Mouse (Mus musculus) embryonic fibroblast, embryonic 13.5 days (primary cell): ENCODE measurements at regions not wholly inside any gene's neighbourhood (a gene's known extent, or its start where the extent isn't known, plus 50 kb on each side); places are given as distances from the start of the nearest gene placed in this dataset.
A peak's percentile ranks its signal among the peaks of the same experiment; 100 is the strongest.
"Not testable (repeated sequence)": the region's sequence is repeated elsewhere in the genome, so short reads cannot be mapped to it uniquely, and the experiment has no call there.

Experiments used
- H3K27ac ChIP-seq: 2 replicates; pipeline ENCODE4 v1.5.1; 2012; ENCODE audit warnings: low read length, control low read depth, inconsistent platforms; ENCODE audit not compliant: insufficient read depth
- H3K4me1 ChIP-seq: 2 replicates; pipeline ENCODE4 v1.6.1; 2011; ENCODE audit warnings: low read length; ENCODE audit not compliant: control insufficient read depth, insufficient read depth
- H3K4me3 ChIP-seq: 2 replicates; pipeline ENCODE4 v1.5.1; 2011; ENCODE audit warnings: mild to moderate bottlenecking, control low read depth, low read length; ENCODE audit not compliant: insufficient read depth
- CTCF ChIP-seq: IDR thresholded peaks from 2 replicates; pipeline ENCODE4 v1.5.1; 2011; ENCODE audit warnings: mild to moderate bottlenecking, control low read depth, low read length, moderate library complexity, borderline replicate concordance; ENCODE audit not compliant: insufficient read depth
- POLR2A ChIP-seq: IDR thresholded peaks from 2 replicates; pipeline ENCODE4 v1.6.1; 2011; ENCODE audit warnings: low read depth, mild to moderate bottlenecking, control low read depth, low read length, moderate library complexity

DNA sequence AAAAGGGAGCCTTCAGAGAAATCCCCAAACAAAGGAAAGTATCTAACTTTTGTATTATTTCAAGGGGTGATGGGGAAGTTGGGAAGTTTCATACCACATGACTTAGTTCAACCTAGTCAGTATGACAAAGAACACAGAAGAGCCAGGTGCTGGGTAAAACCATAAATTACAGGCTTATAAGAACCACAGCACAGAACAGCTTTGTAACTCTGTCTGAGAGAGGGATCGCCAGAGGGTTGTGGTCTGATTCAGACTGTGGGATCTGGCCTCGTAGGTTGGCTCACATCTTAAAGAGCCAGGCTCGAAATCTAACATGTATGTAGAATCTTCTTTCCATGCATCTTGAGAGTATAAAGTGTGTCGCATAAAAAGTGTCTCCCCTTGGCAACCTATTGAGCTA, 75.1 kb upstream of the Rmdn2 start:
- no peak for TF ChIP-seq CTCF
- TF ChIP-seq POLR2A, result no peak
- H3K4me3 ChIP-seq, result no peak overlapping the region
- no peak overlapping the region for H3K27ac ChIP-seq
- peaks cover 7% of the 10 kb centered on the region for H3K4me1 ChIP-seq

DNA sequence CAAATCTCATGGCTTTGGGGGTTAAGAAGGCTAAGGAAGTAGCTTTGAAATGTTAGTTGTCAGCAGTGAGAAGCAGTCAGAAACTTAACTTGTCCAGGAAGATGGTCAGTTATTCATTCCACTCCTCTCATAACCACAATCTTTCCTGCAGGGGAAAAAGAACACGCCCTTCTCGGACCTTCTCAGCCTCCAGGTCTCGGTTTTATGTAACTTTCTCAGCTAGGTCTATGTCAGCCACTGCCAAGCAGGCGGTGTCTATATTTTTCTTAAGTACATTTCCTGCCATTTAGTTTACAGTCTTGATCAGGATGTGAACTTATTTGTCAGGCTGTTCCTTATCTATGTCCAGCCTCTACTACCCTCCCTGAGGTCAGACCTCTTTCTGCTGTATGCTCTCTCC, 72.9 kb upstream of the Rmdn2 start:
- no peak for TF ChIP-seq POLR2A
- TF ChIP-seq CTCF, result no peak
- H3K4me1 ChIP-seq, result peaks cover 7% of the 10 kb centered on the region
- H3K27ac ChIP-seq, result peak overlapping the region; percentile 24
- no peak overlapping the region for H3K4me3 ChIP-seq

DNA sequence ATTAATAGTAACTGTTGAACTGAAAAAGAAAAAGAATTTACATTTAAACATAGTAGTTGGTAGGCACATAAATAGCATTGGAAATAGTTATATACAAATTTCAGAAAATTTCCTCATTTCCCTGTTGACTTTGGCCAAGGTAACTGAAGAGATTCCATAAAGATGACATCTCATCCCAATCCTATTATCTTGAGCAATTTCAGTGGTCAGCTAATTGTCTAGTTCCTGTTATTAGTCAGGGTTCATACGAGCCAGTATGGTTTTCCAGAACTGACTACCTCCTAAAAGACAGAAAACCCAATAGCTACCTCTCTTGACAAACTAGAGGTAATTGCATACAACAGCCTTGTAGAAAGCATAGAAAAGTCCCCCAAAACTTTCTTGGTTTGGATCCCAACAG, 71.6 kb upstream of the Rmdn2 start:
- no peak overlapping the region for H3K4me3 ChIP-seq
- peak overlapping the region; percentile 91 for H3K27ac ChIP-seq
- TF ChIP-seq POLR2A (no peak), CTCF (no peak)
- peaks cover 7% of the 10 kb centered on the region for H3K4me1 ChIP-seq

DNA sequence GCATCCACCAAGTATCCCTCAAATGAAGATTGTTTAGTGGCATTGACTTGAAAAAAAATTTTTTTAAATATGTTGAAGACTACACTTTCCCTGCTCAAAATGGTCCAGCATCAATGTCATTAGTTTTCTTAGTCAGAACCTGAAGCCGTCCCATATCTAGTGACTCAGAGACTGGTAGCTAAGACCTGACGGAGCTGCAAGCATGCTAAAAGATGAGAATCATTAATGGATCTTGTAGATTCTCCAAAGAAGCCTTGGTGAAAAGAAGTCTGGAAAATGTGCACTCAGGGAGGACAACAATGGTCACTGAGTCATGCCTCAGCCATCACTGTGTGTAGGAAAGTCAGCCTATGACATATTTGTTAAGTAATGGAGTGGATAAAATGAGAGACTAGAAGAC, 71.2 kb upstream of the Rmdn2 start:
- no peak overlapping the region for H3K4me3 ChIP-seq
- H3K4me1 ChIP-seq, result peaks cover 7% of the 10 kb centered on the region
- TF ChIP-seq CTCF, result no peak
- TF ChIP-seq POLR2A, result no peak
- peak overlapping the region; percentile 91 for H3K27ac ChIP-seq

DNA sequence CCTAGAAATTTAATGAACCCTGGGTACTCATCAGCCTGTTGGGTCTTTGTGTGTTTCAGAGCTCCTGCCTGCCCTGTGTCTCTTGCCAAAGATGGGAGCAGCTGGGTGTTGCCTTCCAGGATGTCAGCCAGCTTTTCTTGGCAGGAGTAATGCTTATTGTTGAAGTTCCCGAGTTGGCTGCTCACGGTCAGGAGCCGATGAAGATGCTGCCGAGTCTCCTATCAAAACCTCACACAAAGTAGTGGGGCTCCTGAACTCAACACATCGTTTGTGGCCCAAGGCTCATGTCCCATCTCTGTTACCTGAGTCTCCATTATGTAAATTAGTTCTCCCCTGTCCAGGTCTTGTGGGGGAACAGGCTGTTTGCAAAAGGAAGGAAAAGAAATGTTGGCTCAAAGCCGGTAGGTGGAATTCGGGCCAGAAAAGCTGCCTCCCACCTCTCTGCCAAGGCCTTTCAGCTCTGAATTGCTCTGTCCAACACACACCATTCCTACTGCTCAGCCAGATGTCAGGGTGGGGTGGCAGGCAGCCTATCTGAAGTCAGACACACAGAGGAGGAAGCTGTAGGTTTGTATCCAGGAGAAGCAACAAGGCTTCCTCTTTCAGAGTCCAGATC, 67.6 kb upstream of the Rmdn2 start:
- peak overlapping the region; percentile 39 for H3K27ac ChIP-seq
- H3K4me3 ChIP-seq, result no peak overlapping the region
- TF ChIP-seq CTCF (no peak), POLR2A (no peak)
- H3K4me1 ChIP-seq, result peaks cover 7% of the 10 kb centered on the region

DNA sequence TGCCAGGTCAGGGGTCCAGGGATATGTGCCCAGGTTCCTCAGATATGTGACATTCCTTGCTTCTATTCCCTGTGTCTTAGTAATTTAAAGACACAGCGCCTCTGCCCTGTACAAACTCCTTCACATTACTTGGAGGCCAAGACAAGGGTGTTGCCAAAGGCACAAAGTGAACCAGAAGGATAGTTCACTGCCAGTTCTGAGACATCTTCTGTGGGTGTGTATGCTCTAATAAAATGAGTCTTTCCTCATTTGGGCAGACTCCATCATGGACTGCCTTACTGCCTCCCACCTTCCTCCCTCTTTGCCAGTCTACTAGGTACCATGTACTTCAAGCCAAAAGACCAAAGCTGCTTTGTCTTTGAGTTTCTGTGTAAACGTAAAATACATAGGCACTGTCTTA, 65.8 kb upstream of the Rmdn2 start:
- peaks cover 3% of the 10 kb centered on the region for H3K4me1 ChIP-seq
- TF ChIP-seq CTCF (no peak), POLR2A (no peak)
- no peak overlapping the region for H3K27ac ChIP-seq
- H3K4me3 ChIP-seq, result no peak overlapping the region

DNA sequence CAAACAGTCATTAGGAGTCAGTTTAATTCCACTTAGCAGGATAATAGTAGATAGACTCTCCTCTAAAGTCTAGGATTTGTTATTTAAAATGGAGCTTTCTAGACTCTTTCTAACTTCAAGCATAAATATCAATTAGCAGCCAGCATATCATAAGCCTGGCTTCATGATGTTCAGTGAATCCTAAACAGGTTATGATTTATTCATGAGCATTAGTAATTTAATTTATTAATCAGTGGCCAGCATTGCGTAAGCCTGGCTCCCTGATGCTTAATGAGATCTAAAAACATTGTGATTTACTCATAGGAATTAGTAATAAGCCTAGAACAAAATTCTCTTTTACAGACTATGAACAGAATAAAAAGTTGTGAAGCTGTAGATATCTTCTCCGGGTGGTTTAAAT, 64.6 kb upstream of the Rmdn2 start:
- H3K4me3 ChIP-seq, result no peak overlapping the region
- H3K4me1 ChIP-seq, result peaks cover 3% of the 10 kb centered on the region
- no peak overlapping the region for H3K27ac ChIP-seq
- TF ChIP-seq CTCF, result no peak
- no peak for TF ChIP-seq POLR2A

DNA sequence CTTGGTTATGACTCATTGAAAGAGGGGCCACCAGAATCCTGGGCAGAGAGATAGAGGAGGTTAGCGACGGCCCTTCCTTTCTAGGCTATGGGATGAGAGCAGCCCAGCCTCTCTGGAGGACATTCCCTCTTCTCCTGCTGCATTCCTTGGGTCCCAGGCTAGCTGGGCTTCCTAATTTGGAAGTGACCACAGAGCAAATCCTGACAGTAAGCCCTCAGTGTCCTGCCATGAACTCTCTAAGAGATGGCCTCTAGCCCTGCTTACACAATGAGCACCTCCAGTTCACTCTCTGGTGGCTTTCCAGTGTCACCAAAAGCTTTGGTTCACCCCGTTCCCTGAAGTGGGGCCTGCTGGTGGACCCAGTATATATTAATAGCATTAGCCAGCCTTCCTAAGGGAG, 64.1 kb upstream of the Rmdn2 start:
- Histone ChIP-seq H3K4me1 (peaks cover 3% of the 10 kb centered on the region), H3K27ac (peak overlapping the region; percentile 27; the same call in 1 of the 2 replicates), H3K4me3 (no peak overlapping the region)
- no peak for TF ChIP-seq CTCF
- TF ChIP-seq POLR2A, result no peak

DNA sequence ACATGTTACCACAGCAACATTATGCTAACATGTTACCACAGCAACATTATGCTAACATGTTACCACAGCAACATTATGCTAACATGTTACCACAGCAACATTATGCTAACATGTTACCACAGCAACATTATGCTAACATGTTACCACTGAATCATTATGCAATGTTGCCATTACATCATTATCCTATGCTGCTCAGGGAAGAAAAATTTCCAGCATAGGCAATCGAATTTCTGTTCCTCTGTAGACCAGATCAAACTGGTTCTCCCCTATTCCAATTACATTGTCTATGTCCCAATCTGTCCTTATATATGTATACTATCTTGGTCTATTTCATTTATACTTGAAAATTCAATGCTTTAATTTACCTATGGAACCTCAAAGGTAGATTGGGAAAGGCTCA, 61.3 kb upstream of the Rmdn2 start:
- H3K4me1 ChIP-seq, H3K27ac ChIP-seq, H3K4me3 ChIP-seq: not testable (repeated sequence)

DNA sequence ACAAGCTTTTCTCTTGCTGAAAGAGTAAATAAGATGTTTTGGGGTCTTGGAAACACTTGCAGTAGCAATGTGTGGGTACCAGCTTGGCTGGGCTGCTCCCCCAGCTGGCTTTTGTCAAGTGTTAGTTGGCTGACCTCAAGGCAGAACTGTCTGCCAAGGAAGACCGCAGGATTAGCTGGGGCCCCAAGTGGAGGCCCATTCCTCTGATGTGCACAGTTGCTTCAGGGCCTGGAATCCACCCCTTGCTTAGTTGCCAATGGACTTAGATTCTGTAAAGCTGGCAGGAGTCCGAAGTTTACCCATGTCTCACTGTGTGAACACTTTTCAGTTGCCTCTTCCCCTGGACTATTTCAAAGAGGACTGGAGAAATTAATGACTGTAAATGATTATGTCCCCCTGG, 57.8 kb upstream of the Rmdn2 start:
- TF ChIP-seq POLR2A (no peak), CTCF (no peak)
- Histone ChIP-seq H3K4me1 (no peaks in the 10 kb centered on the region), H3K27ac (no peak overlapping the region), H3K4me3 (no peak overlapping the region)

DNA sequence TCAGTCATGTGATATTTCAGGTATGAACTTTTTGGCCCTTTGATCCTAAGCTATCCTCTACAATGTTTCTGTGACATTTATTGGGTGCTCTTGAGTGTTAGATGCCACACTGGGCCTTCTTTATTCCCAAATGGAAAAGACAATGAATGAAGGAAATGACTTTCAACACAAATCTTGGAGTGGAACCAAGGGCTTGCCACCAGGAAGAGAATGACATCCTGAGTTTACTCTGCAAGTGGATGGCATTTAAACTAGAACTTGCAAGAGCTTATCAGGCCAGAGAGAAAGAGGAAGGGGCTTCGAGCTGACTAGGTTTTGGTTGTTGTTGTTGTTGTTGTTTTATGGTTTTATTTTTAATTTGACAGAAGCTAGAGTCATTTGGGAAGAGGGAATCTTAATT, 56.1 kb upstream of the Rmdn2 start:
- TF ChIP-seq CTCF, result no peak
- TF ChIP-seq POLR2A, result no peak
- Histone ChIP-seq H3K27ac (no peak overlapping the region), H3K4me1 (no peaks in the 10 kb centered on the region), H3K4me3 (no peak overlapping the region)
